Mouse (Mus musculus): ENCODE measurements at regions not wholly inside any gene's neighbourhood (a gene's known extent, or its start where the extent isn't known, plus 50 kb on each side); places are given as distances from the start of the nearest gene placed in this dataset.

DNA sequence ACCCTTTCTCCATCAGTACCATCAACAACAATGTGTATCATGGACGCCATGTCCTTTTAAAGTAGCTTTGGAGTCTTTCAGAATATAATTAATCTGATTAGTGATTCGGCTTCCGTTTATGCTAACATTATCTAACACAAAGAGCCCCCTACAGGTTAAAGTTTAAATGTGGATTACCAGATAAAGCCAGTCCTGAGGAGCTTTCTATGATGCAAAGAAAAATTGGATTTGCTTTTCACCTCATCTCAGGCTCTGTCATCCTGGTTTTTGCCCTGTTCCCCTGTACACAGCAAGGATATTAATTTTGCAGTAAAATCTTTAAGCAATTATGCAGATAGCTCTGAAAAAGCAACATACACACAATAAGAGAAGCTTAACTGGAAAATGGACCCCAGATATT lies 412.7 kb upstream of the Tbc1d2b start:
- no peak for DNase-seq

DNA sequence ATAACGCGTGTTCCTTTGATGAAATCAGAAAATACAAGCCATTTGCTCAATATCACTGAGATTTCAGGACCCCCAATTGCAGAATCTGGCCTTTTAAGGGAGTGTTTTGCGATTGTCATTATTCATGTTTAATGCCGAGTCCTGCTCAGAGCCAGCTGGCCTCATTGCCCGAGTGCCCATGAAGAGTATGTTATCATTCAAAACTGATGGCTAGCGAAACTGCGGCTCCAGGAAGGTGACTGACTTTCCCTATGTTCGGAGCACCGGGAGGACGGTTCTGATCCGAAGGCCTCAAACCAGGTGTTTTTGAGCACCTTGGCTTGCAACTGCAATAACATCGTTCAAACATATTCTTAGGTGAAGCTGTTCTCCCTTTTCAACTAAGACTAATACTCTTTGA lies 419.5 kb upstream of the Tbc1d2b start:
- DNase-seq: no peak

DNA sequence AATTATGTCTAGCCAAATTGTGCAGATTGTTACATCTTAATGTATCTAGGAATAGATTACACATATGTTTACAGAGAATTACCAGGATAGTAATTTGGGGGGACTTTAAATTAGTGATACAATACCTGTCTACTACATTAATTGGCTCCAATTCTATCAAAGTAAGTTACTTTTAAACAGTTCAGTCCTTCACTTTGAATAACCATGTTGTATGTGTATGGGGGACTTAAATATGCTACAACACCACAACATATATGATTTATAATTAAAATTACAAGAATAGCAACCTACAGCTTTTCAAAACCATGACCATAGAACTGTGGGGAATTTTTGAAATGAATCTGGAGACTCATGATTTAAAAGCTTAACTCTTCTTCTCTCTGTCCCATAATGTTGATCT lies 420.5 kb upstream of the Tbc1d2b start:
- no peak for DNase-seq

DNA sequence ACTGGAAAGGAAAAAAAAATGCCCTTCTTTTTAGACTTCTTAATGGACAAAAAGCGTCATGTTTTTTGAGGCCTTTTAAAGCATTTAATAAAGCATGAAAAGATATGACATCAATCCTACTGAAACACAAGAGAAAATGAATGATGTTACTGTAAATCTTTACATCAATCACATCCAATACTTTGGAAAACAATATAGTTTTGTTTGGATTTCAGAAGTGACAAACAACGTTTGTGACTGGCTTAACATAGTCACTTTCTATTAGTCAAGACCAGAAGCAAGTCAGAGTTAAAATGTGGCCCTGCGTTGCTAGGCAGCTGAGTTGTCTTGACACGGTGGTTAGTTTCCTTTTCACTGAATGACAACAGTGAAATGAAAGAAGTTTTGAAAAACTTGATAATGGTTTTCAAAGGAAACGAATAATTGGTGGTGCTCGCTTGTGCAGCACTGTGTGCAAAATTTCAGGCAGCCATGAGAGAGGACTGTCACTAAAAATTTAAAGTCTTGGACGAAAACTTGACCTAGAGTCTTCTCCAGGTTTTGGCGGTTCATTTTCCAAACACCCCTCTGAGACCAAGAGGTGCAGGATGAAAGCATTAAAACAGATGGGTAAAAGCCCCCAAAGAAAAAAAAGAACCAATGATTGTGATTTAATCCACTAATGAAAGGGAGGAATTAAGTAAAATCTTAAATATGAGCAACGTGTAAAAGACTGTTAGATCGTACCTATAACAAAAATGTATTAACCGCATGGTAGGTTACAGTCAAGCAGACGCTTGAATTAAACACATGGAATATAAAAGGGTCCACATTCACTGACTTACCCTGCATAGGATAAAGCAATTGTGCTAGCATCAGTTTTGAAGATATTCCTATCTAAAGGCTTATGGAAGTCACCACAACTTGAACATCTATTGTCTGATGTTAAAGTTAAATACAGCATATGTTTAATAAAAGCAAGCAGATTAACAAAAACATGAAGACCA lies 421.4 kb upstream of the Tbc1d2b start:
- DNase-seq: no peak

DNA sequence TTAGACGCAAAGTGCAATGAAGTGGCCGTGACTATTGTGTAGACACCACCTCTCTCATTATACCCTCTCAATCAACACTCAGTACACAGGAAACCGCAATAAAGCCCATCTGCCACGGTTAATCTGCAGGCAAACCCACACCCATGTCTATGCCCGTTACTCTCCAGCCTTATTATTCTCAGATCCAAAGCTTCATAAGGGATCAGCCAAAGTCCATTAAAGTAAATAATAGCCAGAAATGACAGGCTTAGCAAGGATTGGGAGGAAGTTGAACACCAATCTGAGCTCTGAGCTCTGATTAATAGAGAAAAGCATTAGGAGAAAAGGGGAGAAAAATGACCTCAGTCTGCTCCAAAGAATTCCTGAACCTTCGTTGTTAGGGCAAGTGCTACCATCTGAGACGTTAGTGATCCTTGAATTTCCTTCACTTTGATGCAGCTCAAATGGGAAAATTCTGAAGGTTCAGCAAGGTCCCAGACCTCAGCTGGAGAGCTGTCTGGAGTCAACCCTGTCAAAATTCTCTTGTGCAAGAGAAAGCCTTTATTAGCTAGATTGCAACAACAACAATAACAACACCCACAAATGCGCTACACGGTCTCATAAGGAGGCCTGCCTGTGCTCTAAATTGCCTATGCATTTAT lies 422.5 kb upstream of the Tbc1d2b start:
- no peak for DNase-seq

DNA sequence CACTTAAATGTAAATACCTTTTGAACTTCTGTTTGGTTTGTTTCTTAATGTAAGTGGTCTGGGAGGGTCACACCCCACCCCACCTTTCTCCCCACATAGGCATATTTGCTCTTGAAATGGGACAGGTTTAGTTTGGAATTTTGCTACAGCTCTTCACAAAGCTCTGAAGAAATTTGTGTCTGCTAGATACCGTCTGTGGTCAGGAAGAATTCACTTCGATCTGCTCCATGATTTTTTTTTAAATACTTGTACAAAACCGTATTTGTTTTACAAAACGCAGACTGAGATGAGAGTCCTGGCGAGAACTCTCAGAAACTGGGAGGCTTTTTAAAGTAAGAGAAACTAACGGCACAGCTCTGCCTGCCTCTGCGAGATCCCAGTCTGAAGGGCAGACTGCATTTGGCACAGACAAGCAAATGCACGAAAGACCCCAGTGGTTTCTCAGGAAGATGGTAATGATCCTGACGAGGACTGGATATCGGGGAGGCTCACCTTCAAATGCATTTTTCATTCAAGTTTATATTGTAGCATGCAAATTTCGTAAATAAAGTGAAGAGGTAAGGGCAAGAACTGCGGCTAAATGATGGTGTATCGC lies 423.5 kb upstream of the Tbc1d2b start:
- no peak for DNase-seq

DNA sequence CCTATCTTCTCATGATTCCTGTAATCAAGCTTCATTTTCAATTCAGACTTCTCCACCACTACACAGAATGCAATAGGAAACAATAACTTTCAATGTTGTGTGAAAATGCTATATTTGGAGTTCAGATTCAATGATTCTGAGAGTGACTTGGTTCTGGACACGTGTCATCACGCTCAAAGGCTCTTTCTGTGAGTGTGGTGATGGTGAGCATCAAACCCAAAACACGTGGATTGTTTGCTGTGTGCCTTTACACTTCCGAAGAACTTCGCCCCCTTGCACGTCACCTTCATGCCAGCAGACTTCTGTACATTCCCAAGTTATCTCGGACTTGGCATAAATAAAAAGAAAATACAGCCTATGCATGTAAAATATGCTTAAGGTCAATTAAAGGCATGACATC lies 425.1 kb upstream of the Tbc1d2b start:
- DNase-seq: no peak

DNA sequence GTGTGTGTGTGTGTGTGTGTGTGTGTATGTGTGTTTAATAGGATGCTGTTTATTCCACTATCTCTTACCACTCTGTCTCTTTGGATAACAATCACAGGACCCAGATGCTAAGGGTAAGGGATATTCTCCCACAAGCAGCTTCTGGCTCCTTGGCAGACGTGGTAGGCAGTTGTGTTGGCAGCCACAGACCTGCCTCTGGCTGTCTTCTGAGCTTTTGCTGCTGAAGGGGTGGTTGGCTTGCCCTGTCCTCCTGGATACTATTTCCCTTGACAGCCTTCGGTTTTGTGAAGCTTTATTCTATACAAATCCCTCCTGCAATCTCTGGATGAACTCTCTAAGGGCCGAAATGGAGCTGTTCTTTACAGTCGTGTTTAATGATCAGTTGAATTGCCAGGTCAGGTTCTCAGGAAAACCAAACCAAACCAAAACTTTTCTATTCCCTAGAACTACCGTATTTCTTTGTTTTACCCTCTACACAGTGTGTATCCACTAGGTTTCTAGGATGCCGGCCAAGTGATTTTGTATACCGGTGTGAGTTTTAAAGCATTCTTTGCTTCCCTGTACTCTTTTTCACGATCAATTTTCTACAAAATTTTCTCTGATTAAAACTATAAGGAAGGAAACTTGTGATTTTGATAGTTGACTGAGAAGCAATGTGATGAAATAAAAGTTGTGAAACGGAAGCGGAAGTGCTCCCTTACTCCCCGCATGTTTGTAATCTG lies 426.8 kb upstream of the Tbc1d2b start:
- DNase-seq: no peak

DNA sequence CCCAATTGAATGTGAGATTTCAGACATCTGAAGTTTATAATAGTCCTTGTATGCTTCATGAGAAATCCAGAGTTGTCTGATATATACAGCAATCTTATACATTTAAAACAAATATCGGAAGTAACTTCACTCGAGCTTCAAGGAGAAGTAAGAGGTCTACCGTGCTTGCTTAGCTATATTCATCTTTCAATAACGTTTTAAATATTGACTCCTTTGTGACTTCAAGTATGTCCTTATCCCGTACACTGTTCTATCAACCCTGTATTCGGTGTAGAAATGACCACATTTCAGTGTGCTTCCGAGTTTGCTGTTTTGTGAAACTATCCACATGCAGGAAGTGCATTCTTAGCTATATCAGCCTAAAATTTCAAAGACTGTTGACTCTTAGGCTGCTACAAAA lies 427.8 kb upstream of the Tbc1d2b start:
- DNase-seq: no peak

DNA sequence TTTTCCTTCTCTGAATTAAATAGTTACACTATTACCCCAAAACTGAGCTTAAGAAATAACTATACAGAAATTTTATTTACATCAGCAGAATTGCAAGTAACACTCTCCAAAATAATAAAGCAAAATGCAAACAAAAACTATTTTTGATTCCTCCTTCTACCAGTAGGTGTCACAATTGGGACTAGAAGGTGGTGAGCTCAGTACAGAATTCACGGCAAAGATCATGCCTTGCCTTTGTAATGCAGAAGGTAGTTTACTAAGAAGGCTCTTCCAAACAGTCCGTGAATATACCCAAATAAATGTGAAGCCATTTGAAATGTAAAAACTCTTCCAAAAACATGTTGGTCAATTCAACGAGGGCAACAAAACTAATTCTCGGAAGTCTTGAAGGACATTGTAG lies 428.5 kb upstream of the Tbc1d2b start:
- peak; percentile 7 to 10 for DNase-seq

DNA sequence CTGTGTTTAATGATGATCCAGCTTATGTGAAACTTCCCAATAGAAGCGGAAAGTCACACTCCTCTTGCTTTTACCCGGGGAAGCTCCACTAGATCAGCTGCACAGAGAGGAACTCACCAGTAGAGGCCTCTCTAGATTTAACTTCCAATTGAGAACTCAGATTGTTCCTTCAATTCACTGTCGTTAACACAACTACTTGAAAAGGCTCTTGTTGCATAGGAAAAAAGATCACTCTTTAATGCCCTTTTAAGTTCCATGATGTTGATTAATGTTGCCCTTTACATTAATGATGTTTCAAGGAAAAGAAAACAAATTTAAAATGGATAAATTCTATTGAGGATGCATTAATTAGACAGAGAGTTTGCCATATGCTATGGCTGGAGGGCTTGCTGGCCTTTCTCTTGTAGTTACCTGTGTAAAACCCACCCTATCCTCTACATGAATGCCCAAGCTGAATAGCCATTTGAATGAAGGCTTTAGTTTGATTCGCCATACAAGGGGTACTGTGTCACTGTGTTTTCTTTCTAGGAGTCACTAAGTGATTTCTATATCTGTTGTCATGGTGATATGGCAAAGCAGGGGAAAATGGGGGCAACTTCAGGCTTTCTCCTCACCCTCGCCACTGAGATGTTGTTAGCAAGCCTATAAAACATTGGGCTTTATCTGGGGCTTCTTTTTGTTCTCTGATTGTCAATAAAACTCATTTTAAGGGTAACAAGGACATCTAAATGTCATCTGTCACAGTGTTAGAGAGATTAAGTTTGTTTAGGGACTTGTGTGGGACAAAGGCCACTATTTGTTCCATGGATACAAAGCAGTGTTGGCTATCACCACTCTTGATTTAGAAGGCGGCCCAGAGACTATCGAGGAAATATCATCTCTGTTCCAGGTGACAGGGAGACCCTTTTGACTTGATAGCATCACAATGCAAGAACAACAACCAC lies 429.9 kb upstream of the Tbc1d2b start:
- peak in 1 of 2 experiments; percentile 5 for DNase-seq

DNA sequence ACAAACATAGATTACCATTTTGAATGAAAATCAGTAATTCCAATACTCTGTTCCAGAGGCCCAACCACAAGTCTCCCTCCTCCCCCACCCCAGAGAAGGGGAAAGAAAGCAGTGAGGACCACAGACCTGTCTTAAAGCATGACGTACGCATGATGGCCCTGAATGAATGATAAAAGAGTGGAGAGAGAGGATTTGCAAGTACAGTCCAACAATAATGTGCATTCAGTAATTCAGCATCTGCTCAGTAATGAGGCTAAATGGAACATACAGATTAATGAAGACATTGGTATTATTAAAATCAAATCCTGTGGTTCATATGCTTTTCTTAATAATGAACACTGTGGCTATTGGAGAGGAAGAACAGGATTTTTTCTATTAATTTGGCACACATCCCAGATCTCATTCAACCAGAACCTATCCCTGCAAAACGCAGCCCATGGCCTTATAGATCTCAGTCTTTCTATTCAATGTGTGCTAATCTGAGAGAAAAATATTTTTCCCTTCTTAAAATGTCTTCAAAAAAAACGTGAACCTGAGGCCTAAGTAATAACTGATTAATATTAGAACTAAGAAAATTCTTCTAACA lies 430.7 kb upstream of the Tbc1d2b start:
- no peak for DNase-seq

DNA sequence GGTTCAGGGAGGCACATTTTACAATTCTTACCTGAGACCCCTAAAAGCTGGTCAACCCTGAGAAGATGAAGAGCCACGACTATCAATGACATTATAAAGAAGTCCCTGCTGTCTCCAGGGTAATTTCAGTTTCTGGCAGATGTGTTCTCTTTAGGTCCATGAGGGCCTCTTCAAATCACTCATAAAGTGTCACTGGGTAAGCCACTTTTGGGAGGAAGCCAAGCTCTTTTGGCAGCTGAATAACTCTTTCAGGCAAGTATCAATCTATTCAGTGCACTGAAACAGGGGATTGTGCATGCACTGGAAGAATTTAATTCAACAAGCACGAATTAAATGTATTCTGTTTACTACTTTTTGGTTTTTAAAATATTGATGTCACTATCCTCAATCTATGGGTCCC lies 443.1 kb upstream of the Tbc1d2b start:
- no peak for DNase-seq

DNA sequence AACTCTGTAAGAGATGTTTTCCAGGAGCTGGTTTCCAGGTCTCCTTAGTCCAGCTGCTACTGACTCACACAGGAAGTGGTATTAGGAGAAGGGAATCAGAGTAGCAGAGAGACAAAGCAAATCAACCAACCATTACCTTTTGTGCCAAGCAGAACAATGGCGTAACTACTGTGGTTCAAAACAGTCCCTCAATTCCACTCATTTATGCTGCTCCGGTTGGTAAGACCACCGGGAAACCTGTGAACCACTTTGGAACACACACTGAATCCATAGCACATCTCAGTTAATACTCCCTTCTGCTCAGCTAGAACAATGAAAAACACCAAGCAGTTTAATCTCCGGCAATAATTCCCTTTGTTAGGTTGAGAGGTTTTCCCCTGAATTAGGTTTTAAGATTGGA lies 460.8 kb upstream of the Tbc1d2b start:
- no peak for DNase-seq

DNA sequence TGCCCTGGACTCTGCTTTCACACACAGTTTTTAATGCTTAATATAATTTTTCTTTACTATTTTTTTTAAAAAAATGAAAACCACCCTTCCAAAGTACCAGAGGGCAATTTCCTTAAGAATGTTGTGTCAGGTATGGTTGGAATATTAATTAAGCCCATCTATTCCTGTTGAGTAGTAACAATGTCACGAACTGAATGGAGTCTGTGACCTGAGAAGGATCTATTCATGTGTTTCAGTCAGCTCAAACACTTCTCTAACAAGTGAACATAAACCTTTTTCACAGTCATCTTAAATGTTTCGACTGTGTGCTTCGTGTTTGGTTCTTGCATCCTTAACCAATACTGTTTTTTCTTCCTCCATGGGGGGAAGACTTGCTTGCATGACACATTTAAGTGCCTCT lies 486.6 kb upstream of the Tbc1d2b start:
- no peak for DNase-seq

DNA sequence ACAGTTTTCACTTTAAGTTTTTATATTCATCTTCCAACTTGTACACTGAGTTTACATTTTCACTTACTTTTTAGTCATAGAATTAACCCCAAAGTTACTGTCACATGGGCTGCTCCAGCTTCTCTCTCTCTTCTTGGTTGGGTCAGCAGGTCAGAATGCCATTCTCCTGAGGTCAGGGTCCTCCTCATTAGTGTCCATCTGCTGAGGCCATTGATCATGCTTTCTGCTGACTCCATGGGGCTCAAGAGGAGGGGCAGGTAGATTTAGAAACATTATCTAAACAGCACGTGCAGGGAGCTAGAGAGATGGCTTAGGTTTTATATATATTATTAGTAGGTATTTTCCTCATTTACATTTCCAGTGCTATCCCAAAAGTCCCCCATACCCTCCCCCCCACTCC lies 503.7 kb upstream of the Tbc1d2b start:
- no peak for DNase-seq

DNA sequence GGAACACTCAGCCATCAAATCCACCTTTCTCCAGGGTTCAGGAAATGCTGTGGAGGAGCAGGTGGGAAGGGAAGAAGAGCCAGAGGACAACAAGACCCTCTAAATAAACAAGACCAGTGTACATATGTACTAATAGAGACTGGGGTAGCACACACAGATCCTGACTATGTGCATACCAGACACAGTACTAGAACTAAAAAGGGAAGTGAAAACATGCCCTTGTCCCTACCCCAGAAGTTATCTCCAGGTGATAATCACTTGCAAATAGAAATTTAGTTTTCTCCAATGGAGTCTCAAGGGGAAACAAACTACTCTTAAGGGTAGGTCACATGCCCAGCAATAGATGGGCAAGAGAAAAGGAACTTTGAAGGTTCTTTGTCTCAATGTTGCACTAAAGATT lies 518.9 kb upstream of the Tbc1d2b start:
- DNase-seq: no peak

DNA sequence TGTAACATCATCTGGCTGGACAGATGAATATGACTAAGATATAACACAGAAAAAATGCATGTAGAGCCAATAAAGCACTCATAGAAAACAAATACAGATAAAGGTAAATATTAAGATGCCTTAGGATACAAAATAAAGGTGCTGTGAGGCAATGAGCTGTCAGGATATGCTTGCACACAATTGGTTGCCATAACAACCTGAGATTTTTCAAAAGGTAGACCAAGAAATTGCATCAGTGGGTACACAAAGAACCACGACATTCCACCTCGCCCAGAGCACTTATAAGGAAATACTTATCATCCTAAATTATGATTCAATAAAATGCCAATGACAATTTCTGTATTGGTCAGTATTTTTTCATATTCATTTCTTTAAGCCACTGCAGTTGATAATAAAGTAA lies 521.3 kb upstream of the Tbc1d2b start:
- no peak for DNase-seq

DNA sequence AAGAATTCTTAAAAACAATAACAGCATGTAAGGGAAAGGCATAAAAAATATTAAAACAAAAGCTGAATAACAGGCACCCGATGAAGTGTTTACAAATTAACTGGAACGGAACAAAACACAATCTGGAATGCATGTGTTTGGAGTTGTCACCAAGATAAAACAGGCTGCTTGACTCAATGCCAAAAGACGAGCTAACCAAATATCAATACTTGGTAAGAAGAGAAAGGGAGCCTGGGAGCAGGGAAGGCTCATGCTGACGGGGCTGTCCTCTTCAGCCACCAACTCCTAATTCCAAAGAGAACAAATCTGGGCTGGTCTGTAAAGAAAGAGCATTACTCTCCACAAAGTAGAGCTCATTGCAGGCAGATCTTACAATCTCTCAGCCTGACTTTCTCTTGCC lies 545.4 kb upstream of the Zic4 start:
- no peak for DNase-seq

DNA sequence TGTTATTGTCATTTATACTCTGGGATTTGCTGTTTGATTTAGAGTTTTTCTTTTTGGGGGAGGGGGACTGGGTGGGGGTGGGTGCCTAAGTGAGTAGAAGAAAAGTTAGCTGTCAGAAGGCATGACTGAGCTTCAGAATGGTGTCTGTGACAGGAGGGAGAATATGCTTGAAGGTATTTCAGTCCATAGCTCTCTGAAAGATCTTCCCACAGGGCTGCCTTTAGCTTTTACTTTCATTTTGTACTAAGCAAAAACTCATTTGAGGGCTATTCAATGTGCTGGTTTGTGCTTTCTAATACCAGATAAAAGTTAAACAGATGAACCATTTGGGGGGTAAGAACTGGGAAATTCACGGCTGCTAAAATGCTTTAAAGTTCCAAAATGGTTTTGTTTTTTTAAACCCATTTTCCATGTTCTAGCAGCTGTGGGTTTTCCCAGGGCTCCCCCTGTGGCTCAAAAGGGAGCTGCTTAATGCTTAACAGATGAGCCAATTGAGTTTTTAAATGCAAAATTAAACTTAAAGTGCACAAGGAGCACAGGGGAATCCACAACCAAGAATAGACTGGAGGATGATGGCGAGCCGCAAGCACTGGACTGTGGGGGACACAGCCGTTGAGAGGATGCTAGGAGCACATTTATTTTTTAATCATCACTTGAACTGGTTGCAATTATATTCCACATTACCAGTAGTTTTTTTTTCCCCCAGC lies 538.5 kb upstream of the Zic4 start:
- DNase-seq: no peak

DNA sequence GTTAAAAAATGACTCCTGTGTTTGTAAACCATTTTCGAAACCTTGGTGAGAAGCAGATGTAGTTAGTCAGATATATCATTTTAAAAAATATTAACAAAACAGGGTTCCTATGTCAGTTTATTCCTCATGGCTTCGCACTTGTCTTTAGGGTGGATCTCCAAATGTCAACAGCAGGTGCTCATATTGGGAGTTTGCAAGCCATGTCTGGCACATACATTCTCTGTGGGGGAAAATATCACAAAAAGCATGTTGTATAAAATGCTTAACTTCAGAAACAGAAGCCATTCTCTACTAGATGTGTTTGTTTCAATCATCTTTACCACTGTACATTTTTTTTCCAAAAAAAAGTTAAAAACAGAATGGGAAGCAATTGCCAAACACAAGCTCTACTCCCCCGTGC lies 534.7 kb upstream of the Zic4 start:
- no peak for DNase-seq

All from kidney, postnatal 36 days (tissue).